Mouse (Mus musculus) neutrophil, adult 5-6 weeks (primary cell): ENCODE measurements around the gene Zc3h10. TPM values are rescaled to one million over a fixed set of nuclear protein-coding genes. Genes with fewer than 3 reads are reported as not detected.
"Not testable (repeated sequence)": the region's sequence is repeated elsewhere in the genome, so short reads cannot be mapped to it uniquely, and the experiment has no call there.

Source experiments
- ATAC-seq: fragments of 151-379, 151-347 bp; 2 replicates; pipeline ENCODE4 v1.8.0; 2017; ENCODE audit warnings: mild to moderate bottlenecking, moderate TSS enrichment; ENCODE audit not compliant: insufficient number of reproducible peaks, poor library complexity, low FRiP score, severe bottlenecking; ENCODE audit errors: extremely low read depth
- total RNA-seq: library from RNA; stranded (forward); fragments of 200-1000 nt; gene quantifications from 2 replicates; pipeline ENCODE4 v1.2.3, GENCODE M21; 2017

The Zc3h10 gene
- total RNA-seq, 1 experiment from 2014 or later = 37.9 TPM

DNA sequence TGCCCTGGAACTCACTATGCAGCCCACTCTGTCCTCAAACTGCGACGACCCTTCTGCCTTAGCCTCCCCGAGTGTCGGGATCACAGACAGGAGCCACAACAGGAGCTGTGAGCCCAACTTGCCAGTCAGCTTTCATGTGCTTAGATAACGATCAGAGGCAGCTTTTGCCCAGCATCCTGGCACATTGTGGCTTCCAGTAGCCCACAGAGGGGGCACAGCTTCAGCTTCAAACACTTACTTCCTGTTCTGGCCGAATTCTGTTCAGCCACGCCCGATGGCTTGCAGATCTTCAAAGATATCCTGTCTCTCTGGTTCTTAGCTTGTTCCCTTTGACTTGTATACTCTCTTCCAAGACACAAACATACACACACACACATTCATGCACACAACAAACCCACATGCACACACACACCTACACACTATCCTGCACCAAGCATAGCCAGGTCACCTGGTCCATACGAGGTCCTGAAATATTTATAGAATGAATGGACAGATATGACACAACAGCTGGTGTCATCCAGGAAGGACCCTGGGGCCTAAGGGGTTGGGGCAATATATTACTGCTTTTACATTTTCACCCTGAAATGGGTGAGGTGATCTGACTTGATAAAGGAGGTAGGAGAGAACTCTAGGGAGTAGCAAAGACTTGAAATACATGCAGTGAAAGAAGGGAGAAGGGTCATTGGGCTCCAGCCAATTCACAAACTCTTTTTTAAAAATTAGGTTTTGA lies 42.8 kb downstream of the Zc3h10 start:
- ATAC-seq = peak; percentile 64; the same call in 1 of the 2 replicates

DNA sequence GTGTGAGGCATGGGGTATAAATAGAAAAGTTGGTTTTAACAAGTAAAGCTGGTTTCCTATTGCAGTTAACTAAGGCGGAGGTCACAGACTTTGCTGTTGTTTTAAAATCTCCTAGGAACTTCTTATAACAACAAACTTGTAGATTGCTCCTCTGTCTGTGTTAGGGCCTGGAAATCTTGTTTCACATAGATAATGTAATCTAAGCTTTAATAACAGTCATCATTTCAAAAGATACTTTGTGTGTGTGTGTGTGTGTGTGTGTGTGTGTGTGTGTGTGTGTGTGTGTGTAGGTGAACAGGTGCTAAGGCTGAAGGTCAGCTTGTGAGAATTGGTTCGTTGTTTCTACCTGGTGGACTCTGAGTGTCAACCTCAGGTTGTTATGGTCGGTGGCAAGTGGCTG lies 43.6 kb downstream of the Zc3h10 start:
- no peak for ATAC-seq

DNA sequence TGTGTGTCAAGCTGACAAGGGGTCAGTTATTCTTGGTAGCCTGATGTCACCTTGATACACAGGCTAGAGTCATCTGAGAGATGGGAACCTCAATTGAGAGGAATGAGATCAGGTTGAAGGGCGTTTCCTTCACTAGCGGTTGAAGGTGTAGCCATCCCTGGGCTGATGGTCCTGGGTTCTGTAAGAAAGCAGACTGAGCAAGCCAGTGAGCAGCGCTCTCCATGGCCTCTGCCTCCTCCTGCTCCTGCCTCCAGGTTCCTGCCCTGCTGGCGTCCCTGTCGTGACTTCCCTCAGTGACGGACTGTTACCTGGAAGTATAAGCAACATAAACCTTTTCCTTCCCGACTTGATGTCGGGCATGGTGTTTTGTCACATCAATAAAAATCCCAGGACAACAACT lies 44.0 kb downstream of the Zc3h10 start:
- no peak for ATAC-seq

DNA sequence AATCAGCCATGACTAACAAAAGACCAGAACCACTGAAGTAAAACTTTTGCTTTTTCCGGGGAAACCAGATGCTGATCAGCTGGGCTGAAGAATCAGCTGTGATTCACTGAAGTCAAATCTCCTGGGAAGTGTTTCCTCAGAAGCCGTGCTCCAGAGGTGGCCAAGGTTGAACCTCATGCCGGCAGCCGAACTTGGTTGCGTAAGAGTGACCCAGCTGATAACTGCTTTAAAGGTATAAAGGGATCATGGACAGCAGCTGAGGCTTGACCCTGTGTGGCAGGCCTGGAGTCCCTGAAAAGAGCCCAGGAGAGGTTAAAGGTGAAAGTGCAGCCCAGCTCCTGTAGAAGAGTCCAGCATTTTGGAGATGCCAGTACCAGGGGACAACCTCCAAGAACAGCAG lies 45.2 kb downstream of the Zc3h10 start:
- no peak for ATAC-seq

DNA sequence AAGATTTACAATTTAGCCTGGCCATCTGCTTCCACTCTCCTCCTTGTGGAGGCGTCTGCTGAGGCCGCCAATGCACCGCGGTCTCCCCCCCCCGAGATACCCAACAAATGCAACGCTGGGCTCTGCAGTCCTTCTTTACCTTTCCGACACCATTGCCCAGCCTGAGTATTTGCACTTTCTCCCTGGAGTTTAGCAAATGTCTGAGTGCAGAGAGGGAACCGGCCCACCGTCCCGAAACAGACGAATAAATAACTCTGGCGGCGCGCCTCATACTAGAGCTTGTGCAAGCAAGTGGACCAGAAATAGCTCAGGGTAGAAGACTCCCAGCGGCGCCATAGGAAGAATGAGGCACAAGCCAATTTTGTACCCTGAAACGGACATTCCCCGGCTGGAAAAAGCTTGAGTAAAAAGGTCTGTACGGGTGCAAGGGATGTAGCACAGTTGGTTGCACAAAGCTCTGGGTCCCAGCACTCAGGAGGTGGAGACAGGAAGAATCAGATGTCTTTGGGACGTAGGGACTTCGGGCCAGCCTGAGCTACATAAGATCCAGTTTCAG lies 48.4 kb downstream of the Zc3h10 start:
- ATAC-seq = no peak

DNA sequence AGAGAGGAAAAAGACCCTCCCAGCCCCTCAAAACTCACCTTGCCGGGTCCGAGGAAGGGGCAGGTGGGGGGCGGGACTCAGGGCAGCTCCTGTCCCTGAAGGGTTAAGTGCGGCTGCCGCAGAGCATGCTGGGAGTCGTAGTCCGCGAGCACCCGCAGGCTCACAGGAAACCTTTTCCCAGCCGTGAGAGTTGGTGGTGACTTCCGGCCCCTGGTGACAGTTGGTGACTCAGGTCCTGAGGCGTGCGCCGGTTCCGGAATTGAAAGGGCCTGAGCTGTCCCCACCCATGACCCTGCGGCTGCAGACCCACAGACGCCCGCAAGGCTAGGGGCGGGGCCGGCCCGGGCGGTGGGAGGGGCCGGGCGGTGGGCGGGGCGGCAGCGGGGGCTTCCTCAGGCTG lies 49.0 kb downstream of the Zc3h10 start, which contains the start of gene Myl6b:
TSS of gene Myl6b (minus strand) at position 96 of the 400 bp plus-strand sequence.
- ATAC-seq = peak; percentile 87

DNA sequence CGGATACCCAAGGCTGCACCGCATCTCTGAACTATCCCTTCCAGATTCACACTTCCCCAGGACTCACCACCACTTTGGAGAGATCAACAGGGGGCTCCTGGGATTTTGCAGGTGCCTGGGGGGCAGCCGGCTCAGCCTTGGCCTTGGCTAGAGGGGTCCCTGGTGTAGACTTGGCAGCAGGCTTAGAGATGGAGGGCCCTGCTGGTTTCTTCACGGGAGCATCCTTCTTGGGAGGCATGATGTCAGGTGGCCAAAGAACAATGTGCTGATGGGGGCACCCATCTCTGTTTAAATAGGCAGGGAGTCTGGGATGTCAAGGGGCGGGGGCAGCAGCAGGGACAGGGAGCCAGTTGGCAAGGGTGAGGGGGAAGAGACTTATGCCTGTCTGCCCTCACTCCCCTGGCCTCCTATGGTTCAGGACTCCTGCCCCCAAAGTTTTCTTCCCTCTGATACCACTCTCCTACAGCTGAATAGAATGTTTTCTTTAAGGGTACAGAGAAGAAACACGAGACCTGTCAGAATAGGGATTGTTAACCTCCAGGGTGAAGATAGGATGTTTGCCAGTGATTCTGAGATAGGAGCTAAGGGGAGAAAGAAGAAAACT lies 50.3 kb downstream of the Zc3h10 start:
- ATAC-seq = no peak

DNA sequence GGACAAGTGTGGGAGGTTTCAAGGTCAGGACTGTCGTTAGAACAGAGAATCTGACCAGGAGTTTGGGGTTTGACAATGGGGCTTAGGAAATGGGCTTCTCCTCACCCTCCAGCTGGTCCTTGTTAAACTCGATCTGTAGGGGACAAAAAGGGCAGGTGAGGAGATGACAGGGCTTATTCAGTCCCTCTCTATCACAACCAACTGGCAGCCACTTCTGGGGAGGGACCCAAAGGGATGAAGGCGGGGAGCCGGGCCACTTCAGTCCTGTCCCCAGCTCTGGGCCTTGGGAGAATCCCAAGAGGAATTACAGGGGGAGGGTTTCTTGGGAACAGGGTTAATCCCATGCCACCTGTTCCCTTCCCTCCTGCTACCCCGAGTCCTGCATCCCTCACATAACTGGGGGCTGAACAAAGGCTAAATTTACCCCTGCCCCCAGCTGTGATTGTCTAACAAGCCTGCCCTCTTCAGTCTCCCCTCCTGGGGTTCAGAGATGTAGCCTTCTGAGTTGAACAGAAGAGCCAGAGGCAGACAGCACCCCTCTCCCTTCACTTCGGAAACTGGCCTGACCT lies 51.0 kb downstream of the Zc3h10 start:
- ATAC-seq = no peak

DNA sequence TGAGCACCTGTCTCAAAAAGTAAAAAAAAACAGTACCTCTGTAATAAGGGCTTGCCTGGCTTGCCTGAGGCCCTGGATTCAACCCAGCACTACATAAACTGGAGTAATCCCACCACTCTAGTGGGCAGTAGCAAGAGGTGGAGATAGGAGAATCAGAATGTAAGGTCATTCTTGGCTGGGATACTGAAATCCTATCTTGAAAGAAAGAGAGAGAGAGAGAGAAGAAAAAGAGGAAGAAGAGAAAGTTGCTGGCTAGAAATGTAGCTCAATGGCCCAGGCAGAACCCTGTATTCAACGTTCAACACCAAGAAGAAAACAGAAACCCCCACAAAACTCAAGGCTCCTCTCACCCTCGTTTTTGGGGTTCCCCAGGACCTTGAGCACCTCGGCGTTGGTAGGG lies 51.7 kb downstream of the Zc3h10 start:
- ATAC-seq = no peak

DNA sequence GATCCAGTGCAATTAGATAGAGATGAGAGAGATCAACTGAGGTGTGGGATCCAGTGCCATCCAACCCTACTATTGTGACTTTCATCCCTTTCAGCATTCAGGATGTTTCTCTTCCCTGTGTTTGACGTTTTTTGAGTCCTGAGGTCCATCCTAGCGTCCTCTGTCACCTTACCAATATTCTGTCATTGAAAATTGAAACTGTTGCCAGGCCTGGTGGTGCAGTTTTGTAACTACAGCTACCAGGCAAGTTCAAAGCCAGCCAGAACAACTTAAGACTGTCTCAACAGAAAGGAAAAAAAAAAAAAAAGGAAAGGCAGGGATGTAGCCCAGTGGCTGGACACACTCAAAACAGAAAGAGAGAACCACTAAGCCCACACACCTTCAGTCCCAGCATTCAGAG lies 52.3 kb downstream of the Zc3h10 start:
- no peak for ATAC-seq

DNA sequence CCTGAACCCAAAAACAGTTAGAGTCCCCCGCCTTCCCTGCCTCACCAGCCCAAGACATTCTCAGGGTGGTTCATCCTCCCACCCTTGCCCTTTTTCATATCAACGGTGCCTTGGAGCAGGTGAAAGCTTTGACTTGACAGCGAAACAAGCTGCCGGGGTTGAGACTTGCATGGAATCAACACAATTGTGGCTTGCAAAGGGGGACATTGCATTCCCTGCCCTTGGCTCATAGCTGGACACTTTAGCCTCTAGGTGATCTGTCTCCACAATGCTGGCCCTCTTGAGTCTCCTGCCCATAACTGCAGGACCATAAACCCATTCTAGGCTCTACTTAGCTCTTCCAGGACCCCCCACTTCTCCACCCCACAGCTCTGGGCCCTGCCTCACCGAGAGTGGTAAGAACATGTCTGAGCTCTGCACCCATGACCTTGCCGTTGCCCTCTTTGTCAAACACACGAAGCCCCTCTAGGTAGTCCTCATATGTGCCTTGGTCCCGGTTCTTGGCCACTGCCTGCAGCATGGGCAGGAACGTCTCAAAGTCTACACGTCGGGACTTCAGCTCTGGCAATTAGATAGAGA lies 52.8 kb downstream of the Zc3h10 start:
- no peak for ATAC-seq

DNA sequence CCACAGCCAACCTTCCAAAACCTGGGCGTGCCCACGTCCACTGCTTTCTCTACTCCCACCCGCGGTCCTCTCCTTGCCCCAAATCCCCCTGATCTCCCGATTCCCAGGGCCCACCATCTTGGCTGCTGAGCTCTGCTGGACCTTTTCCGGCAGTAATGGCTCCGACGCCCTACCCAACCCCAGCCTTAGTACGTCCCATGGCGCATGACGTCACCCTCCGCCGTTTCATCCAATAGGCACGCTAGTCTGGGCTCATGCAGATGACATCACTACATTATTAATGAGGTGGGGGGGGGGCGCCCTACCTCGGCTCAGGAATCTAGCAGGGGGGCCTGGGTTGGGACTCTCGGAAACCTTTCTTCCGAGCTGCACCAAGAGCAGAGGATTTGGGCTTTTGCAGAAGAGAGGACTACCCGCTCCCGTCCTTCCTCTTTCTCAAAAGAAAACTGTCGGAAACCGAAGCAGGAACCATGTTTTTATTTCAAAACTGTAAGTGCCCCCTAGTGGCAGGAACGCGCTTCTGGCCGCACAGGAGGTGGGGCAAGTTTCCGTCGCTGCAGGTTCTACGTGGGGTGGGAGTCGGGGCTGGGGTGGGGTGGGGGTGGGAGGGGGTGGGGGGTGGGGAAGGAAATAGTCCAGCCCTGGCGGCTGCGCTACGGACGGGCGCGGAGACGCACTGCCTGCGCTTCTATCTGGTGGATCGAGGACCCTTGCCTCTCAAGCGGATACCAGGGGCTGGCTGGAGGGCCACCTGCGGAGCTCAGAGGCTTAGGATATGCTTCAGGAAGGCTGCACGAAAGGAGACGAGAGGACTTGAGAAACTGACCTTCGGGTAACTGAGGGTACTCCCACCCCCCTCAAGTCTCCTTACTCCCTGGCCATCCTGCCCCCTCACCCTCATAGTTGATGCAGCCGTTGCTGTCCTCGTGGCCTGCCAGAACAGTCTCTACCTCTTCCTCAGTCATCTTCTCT lies 53.6 kb downstream of the Zc3h10 start, which contains the start of gene Myl6:
TSS of gene Myl6 (minus strand) at position 451 of the 972 bp plus-strand sequence.
- peak; percentile 78 for ATAC-seq

DNA sequence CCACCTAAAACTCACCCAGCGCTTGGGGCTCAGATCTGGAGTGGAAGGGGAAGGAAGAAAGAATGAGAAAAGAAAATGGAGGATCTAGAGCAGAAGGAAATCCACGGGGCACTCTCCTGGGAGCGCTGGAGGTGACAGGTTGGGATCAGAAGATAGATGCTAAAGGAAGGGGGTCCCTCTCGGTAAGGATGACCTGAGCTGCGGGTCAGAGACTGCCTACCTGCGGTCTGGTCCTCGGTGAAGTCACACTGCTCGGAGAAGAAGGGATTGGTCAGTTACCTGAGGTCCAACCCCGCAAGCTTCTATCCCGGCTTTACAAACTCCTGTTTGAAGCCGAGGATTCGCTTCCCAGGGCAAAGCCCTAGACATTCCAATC lies 54.3 kb downstream of the Zc3h10 start:
- ATAC-seq = no peak

DNA sequence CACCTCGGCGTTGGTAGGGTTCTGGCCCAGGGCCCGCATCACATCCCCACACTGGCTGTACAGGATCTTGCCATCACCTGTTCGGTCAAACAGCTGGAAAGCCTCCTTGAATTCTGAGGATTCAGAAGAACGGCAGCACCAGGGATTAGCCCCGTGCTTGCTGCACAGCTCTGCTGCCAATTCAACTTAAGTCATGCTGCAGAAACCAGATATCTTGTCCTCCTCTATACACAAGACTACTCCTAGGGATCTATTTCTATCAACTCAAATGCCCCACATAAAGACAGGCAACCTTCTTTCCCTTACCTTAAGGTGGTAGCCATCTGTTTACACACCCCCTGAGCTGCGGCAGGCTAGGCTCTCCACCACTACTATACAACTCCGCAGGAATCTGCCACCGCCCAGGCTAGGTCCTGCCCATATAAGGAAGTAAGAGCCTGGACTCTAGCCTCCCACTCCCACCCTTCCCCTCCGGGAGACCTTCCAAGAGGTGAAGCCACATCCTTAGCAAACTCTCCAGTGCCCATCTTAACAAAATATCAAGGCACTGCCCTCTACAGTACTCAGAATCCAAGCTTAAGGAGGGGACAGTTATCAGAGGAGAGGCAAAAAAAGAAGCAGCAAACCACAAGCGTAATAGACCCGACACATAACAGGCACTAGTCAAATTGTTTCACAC lies 54.8 kb downstream of the Zc3h10 start:
- ATAC-seq = no peak

DNA sequence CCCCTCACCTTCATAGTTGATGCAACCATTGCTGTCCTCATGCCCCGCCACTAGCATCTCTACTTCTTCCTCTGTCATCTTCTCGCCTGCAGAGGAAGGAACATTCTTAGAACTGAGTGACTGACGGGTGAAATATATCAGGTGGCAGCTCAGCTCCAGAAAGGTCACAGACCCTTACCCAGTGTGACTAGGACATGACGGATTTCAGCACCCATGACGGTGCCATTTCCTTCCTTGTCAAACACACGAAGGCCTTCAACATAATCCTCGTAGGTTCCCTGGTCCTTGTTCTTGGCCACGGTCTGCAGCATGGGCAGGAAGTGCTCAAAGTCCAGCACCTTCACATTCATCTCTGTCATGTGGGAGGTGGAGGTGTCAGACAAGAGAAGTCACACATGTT lies 55.5 kb downstream of the Zc3h10 start:
- not testable (repeated sequence) for ATAC-seq
